Mouse (Mus musculus) stomach, embryonic 14.5 days (tissue): ENCODE data around the gene Tmem222. TPM values are rescaled to one million over a fixed set of nuclear protein-coding genes. Genes with fewer than 3 reads are reported as not detected.

Experiments used
- ATAC-seq: fragments of 200-750 bp; cut with Nextera tagmentation; 2 replicates; pipeline ENCODE4 v1.8.0; 2017; ENCODE audit warnings: low read depth, moderate TSS enrichment; ENCODE audit not compliant: insufficient number of reproducible peaks, insufficient read depth, low FRiP score
- H3K27ac ChIP-seq: fragments of 300-500 bp; sonication (generic); 2 replicates; pipeline ENCODE4 v1.5.1; 2014; ENCODE audit warnings: mild to moderate bottlenecking, low read length, moderate library complexity, mixed read lengths
- H3K27me3 ChIP-seq: fragments of 300-500 bp; sonication (generic); 2 replicates; pipeline ENCODE4 v1.6.1; 2014; ENCODE audit warnings: low read length, control low read depth, mixed read lengths; ENCODE audit not compliant: control insufficient read depth, insufficient read depth
- H3K36me3 ChIP-seq: fragments of 300-500 bp; sonication (generic); 2 replicates; pipeline ENCODE4 v1.6.1; 2014; ENCODE audit warnings: mild to moderate bottlenecking, control low read depth, low read length, moderate library complexity, mixed read lengths; ENCODE audit not compliant: control insufficient read depth, insufficient read depth
- H3K4me1 ChIP-seq: fragments of 300-500 bp; sonication (generic); 2 replicates; pipeline ENCODE4 v1.6.1; 2014; ENCODE audit warnings: low read length, control low read depth, mixed read lengths; ENCODE audit not compliant: control insufficient read depth, insufficient read depth
- H3K4me2 ChIP-seq: fragments of 300-500 bp; sonication (generic); replicated peaks from 2 replicates; pipeline ENCODE4 v1.6.1; 2014; ENCODE audit warnings: low read depth, low read length, control low read depth
- H3K4me3 ChIP-seq: fragments of 300-500 bp; sonication (generic); 2 replicates; pipeline ENCODE4 v1.5.1; 2014; ENCODE audit warnings: low read depth, low read length, control low read depth
- H3K9ac ChIP-seq: fragments of 300-500 bp; sonication (generic); replicated peaks from 2 replicates; pipeline ENCODE4 v1.6.1; 2014; ENCODE audit warnings: low read depth, mild to moderate bottlenecking, control low read depth, low read length, moderate library complexity, mixed read lengths
- H3K9me3 ChIP-seq: fragments of 300-500 bp; sonication (generic); 2 replicates; pipeline ENCODE4 v1.6.1; 2016; ENCODE audit warnings: low read depth, low read length, control low read depth; ENCODE audit not compliant: control insufficient read depth
- WGBS: fragments of 180-500 bp; shearing (Covaris S2); extraction: QIAGEN DNeasy Blood & Tissue Kit; methylation state at CpG from one replicate; pipeline ENCODE4 v1.1.7; 2014; 5-methylcytosine and 5-hydroxymethylcytosine counted together
- polyA plus RNA-seq: library from polyadenylated mRNA; unstranded; fragments of >200 nt; fragmentation: Nextera tagmentation; extraction: Ambion mirVana; gene quantifications from 2 replicates; pipeline ENCODE4 v1.2.1, GENCODE M21; 2014

The Tmem222 gene
- polyA plus RNA-seq, 1 experiment from 2014 or later, result 88.1 TPM

DNA sequence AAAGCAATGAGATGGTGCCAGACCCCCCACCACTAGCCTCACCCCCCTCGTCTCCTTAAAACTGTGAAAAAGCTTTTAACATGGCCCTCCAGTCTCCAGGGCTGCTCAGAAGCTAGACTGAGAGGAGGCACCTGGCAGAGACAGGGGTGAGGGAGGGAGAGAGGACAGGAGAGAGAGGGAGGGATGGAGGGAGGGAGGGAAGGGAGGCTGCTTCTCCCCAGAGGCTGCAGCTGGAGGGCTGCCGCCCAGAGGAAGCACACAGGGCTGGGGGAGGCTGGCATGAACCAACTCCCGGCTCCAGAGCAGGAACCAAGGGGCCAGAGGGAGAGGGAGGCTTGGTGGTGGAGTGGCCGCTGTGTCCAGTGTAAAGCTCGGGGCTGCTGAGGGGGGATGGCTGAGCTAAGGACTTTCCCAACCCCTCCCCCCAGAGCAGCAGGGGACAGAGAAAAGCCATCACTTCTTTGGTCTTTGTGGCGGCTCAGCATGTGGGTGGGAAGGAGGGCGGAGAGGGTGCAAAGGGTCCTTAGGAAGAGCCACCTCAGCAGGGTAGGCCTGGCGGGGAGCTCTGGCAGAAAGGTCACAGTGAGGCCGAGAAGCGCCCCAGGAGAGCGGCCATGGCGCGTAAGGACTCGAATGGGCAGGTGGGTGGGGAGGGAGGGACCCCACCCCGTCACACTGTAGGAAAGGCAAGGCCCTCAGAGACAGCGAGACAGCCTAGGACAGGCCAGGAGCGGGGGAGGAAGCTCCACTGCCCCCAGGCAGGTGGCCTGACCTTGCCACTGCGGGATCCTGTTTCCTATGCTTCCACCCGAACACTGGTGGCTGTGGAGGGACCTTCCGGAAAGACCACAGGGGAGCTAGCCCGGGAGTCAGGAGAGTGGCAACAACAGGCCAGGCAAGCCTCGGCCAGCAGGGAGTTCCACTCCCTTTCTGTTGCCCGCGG lies 15.6 kb upstream of the Tmem222 start:
- Histone ChIP-seq H3K36me3 (peaks cover 21% of the 10 kb centered on the region; the same call in 1 of the 2 replicates), H3K4me2 (no peak overlapping the region), H3K9ac (peak overlapping the region; percentile 3; the same call in 1 of the 2 replicates), H3K27me3 (no peaks in the 10 kb centered on the region), H3K4me1 (peaks cover 23% of the 10 kb centered on the region), H3K27ac (peak overlapping the region; percentile 55; the same call in 1 of the 2 replicates), H3K9me3 (no peaks in the 10 kb centered on the region), H3K4me3 (no peak overlapping the region)
- peak; percentile 57; the same call in 1 of the 2 replicates for ATAC-seq
- 23% methylated on average over 23 of the region's 24 CpGs for WGBS

DNA sequence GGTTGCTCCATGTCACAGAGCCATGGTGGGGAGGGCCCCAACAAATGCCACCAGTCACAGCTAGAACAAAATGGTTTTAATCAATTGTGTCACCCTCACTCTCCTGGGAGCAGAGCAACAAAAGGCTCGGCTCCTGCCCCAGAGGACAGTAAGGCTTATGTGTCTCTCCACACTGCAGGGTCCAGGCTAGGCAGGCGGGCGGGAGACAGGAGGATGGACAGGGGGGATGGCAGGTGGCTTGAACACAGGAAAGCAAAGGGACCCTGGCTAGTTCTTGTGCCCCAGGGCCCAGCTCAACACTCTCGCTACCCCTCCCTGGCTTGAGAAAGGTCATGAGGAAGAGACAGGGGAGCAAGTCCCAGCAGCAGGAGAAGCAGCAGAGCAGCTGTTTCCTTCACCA lies 14.8 kb upstream of the Tmem222 start:
- H3K27me3 ChIP-seq, result no peaks in the 10 kb centered on the region
- H3K9ac ChIP-seq, result 0 out of 2 replicates have a peak overlapping the region, but pooled peaks have one; percentile 3
- H3K36me3 ChIP-seq, result peaks cover 19% of the 10 kb centered on the region; the same call in 1 of the 2 replicates
- 0 out of 2 replicates have a peak, but pooled peaks have one; percentile 12 for ATAC-seq
- peaks cover 16% of the 10 kb centered on the region for H3K4me1 ChIP-seq
- peak overlapping the region; percentile 55; the same call in 1 of the 2 replicates for H3K27ac ChIP-seq
- no peak overlapping the region for H3K4me3 ChIP-seq
- no peak overlapping the region for H3K4me2 ChIP-seq
- H3K9me3 ChIP-seq, result no peaks in the 10 kb centered on the region
- 73% methylated on average over 4 of the region's 4 CpGs for WGBS

DNA sequence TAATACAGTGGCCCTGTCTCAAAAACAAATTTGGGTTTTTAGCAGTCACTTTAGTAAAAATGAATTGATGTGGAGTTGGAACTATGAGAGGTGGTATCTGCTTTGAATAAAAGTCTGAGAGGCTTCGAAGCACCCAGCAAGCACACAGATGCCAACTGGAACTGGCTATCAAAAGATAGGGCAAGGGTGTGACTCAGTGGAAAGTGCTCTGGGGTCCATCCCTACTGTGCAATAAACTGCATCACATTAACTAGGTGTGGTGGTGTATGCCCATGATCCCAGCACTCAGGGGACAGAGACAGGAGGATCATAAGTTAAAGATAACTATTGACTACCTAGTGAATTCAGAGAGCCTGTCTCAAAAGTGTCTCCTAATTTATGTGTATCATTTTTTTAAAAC lies 13.7 kb upstream of the Tmem222 start:
- Histone ChIP-seq H3K9ac (no peak overlapping the region), H3K27ac (no peak overlapping the region), H3K36me3 (peaks cover 8% of the 10 kb centered on the region; the same call in 1 of the 2 replicates), H3K4me1 (peaks cover 14% of the 10 kb centered on the region), H3K4me3 (no peak overlapping the region), H3K27me3 (no peaks in the 10 kb centered on the region), H3K9me3 (no peaks in the 10 kb centered on the region), H3K4me2 (no peak overlapping the region)
- no peak for ATAC-seq
- WGBS, result 93% methylated on average over 1 of the region's 1 CpGs

DNA sequence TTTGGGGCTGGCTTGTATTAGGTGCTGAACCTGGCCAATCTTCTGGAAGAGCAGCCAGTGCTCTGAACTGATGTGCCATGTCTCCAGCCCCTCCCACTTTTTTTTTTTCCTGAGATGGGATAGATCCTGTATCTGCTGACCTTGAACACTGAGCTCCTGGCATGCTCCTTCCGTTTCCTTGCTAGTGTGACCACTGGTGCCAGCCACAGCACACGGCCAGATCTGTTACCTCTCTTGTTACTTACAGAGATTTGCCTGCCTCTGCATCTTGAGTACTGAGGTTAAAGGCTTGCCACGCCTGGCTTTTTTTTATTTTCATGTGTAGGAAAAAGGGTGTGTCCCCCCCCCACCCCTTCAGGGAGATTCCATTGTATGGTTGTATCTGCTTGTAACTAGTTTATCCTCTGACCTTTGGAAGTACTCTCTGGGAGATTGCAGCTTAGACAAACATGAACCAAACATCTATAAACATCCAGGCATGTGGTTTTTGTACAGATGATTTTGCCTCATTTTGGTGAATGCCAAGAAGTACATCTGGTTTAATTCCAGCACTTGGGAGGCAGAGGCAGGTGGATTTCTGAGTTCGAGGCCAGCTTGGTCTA lies 9.0 kb upstream of the Tmem222 start:
- H3K36me3 ChIP-seq, result no peaks in the 10 kb centered on the region
- H3K9me3 ChIP-seq, result no peaks in the 10 kb centered on the region
- no peaks in the 10 kb centered on the region for H3K27me3 ChIP-seq
- no peak overlapping the region for H3K4me3 ChIP-seq
- H3K9ac ChIP-seq, result no peak overlapping the region
- no peak for ATAC-seq
- H3K4me1 ChIP-seq, result peaks cover 11% of the 10 kb centered on the region
- 80% methylated on average over 4 of the region's 4 CpGs for WGBS
- no peak overlapping the region for H3K27ac ChIP-seq
- no peak overlapping the region for H3K4me2 ChIP-seq

DNA sequence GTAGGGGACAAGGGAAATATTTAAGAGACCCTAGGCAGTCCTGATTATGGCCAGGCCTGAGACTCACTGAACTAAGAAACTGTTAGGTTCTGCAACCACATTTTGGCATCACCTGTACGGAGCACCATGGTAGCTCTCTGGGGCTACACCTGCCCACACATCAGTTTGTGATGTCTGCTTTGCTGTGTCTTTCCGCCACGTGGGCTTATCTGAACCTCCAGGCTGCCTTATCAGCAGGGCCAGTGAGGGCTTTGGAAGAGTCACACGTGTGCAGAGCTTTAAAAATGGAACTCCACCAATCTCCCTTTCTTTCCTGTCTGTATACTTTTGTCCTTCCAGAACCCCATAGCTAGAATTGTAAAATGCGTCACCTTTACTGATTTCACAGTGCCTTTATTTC lies 8.4 kb upstream of the Tmem222 start:
- H3K4me1 ChIP-seq, result peaks cover 11% of the 10 kb centered on the region
- no peak overlapping the region for H3K4me3 ChIP-seq
- no peak overlapping the region for H3K4me2 ChIP-seq
- H3K27ac ChIP-seq, result no peak overlapping the region
- no peak for ATAC-seq
- H3K9me3 ChIP-seq, result no peaks in the 10 kb centered on the region
- H3K36me3 ChIP-seq, result no peaks in the 10 kb centered on the region
- H3K9ac ChIP-seq, result no peak overlapping the region
- WGBS, result 67% methylated on average over 5 of the region's 5 CpGs
- no peaks in the 10 kb centered on the region for H3K27me3 ChIP-seq

DNA sequence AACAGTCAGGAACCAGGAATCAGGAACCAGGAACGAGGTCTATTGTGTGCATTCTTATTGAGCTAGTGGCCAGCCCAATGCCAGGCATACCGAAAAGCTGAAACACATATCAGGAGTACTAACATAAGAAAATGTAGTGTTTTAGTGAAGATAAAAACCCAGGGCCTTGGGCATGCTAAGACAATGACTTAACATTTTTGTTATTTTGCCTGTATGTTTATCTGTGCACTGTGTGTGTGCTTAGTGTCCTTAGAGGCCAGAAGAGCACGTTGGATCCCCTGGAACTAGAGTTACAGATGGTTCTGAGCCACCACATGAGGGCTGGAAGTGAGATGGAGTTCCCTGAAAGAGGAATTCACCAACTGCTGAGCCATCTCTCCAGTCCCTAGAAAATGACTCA lies 7.7 kb upstream of the Tmem222 start:
- H3K9me3 ChIP-seq, result no peaks in the 10 kb centered on the region
- no peak for ATAC-seq
- no peak overlapping the region for H3K27ac ChIP-seq
- H3K4me1 ChIP-seq, result peaks cover 11% of the 10 kb centered on the region
- H3K9ac ChIP-seq, result no peak overlapping the region
- no peak overlapping the region for H3K4me3 ChIP-seq
- no peak overlapping the region for H3K4me2 ChIP-seq
- no peaks in the 10 kb centered on the region for H3K36me3 ChIP-seq
- WGBS, result 86% methylated on average over 3 of the region's 3 CpGs
- no peaks in the 10 kb centered on the region for H3K27me3 ChIP-seq

DNA sequence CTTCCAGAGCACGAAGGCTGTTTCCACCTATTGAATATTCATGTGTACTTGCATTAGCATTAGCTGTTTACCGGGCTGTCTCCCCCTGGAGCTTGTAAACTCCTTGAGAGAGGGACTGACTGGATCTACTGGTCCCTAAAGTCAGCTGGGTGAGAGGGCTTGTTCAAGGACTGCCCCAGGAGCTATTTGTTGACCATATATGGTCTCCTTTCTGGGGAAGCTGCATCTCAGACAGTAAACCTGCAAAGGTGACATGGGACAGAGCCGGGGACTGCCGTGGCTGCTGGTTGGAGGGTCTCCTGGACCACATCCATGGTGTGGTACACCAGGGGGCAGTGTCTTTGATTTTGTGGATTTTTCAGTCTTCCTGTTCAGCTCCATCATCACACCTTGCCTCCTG lies 5.1 kb upstream of the Tmem222 start:
- Histone ChIP-seq H3K27ac (peak overlapping the region; percentile 56), H3K9me3 (no peaks in the 10 kb centered on the region), H3K4me2 (no peak overlapping the region), H3K36me3 (no peaks in the 10 kb centered on the region), H3K4me1 (peaks cover 11% of the 10 kb centered on the region), H3K9ac (no peak overlapping the region), H3K4me3 (no peak overlapping the region), H3K27me3 (no peaks in the 10 kb centered on the region)
- no peak for ATAC-seq
- WGBS, result 25% methylated on average over 4 of the region's 4 CpGs

DNA sequence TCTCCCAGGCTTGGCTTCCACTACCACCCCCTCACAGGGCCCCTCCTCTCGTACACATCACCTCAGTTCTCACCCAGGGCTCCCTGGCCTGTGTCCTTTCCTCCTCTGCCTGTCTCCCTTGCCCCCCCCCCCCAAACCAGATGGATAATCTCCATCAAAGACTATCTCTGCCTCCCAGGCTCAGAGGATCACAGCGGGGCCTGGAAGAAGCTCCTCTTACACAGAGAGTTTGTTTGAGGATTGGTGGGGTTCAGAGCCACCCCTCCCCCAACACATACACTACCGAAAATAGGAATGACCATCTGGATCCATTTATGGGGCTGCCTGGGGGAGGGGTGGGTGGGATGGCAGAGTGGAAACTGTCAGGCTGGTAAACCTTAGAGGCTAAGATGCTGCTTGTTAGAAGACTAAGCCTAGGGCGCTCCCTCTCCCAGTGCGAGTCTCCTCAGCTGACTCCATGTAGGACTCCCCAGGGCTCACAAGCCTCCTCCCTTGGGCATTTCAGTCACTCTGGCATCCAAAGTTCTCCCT lies 4.4 kb upstream of the Tmem222 start:
- H3K4me2 ChIP-seq, result no peak overlapping the region

More for the DNA sequence above, 4.4 kb upstream of the Tmem222 start:
- 15% methylated on average over 5 of the region's 5 CpGs for WGBS
- Histone ChIP-seq H3K4me1 (peaks cover 11% of the 10 kb centered on the region), H3K27ac (peak overlapping the region; percentile 56), H3K27me3 (no peaks in the 10 kb centered on the region), H3K9me3 (no peaks in the 10 kb centered on the region), H3K9ac (no peak overlapping the region), H3K36me3 (no peaks in the 10 kb centered on the region), H3K4me3 (no peak overlapping the region)
- peak; percentile 24; the same call in 1 of the 2 replicates for ATAC-seq
